ENCODE assay signal across 14 mouse cellular contexts in genomic region chr9:30833836-30834564, GRCm38 (mm10).
A peak's percentile ranks its signal among the peaks of the same experiment; 100 is the strongest.
DNase-seq lines count a peak whose midpoint lies in the region; ATAC-seq and TF ChIP-seq lines count a peak whose summit lies in the region.
"Had no signal": no experiment of that assay in that cellular context is flagged by ENCODE, and none has a peak within 500 bp of the region (broad histone marks: within the 10 kb centered on the region; RNA-seq: fewer than 3 reads in every experiment).

No protein-coding gene starts in this region.

- TF ChIP-seq POLR2A in embryonic fibroblast, embryonic 13.5 days (IDR thresholded peaks at IDR 0.05; ENCODE audit: low read depth, low read length): no peak

- H3K9ac ChIP-seq in kidney, postnatal 0 days (ENCODE audit: low read depth, low read length): no peak overlapping the region
- no peak overlapping the region for H3K9ac ChIP-seq in embryonic facial prominence, embryonic 11.5 days (replicated peaks; ENCODE audit: low read length)
- H3K9ac ChIP-seq in midbrain, embryonic 13.5 days (replicated peaks): no peak overlapping the region
- H3K9ac ChIP-seq: forebrain, embryonic 13.5 days; intestine, embryonic 15.5 days had no signal

- 48% methylated on average over 15 of the region's 15 CpGs for WGBS in kidney, postnatal 0 days
- WGBS in embryonic facial prominence, embryonic 11.5 days: 55% methylated on average over 15 of the region's 15 CpGs
- 92% methylated on average over 15 of the region's 15 CpGs for WGBS in midbrain, embryonic 13.5 days

- no peak overlapping the region for H3K27ac ChIP-seq in kidney, postnatal 0 days
- peak overlapping the region; percentile 83 for H3K27ac ChIP-seq in embryonic facial prominence, embryonic 11.5 days (replicated peaks; ENCODE audit: low read depth, low read length)
- H3K27ac ChIP-seq in embryonic fibroblast, embryonic 13.5 days (ENCODE audit: insufficient read depth, low read length): peak overlapping the region; percentile 27
- H3K27ac ChIP-seq in midbrain, embryonic 13.5 days: no peak overlapping the region
- H3K27ac ChIP-seq: forebrain, embryonic 13.5 days; intestine, embryonic 15.5 days; macrophage had no signal

- H3K36me3 ChIP-seq in kidney, postnatal 0 days (ENCODE audit: insufficient read depth, low read length): no peaks in the 10 kb centered on the region
- H3K36me3 ChIP-seq in embryonic facial prominence, embryonic 11.5 days (replicated peaks; ENCODE audit: control insufficient read depth, insufficient read depth, low read depth, low read length): no peaks in the 10 kb centered on the region
- H3K36me3 ChIP-seq in midbrain, embryonic 13.5 days: no peaks in the 10 kb centered on the region
- H3K36me3 ChIP-seq: intestine, embryonic 15.5 days had no signal

- no peaks in the 10 kb centered on the region for H3K9me3 ChIP-seq in kidney, postnatal 0 days (replicated peaks; ENCODE audit: low read length)
- no peaks in the 10 kb centered on the region for H3K9me3 ChIP-seq in embryonic facial prominence, embryonic 11.5 days (replicated peaks; ENCODE audit: control insufficient read depth, low read length)
- H3K9me3 ChIP-seq in midbrain, embryonic 13.5 days: no peaks in the 10 kb centered on the region
- H3K9me3 ChIP-seq: forebrain, embryonic 13.5 days; intestine, embryonic 15.5 days had no signal

- no peaks in the 10 kb centered on the region for H3K4me1 ChIP-seq in kidney, postnatal 0 days (replicated peaks; ENCODE audit: insufficient read depth, low read length)
- H3K4me1 ChIP-seq in embryonic facial prominence, embryonic 11.5 days (ENCODE audit: control insufficient read depth, insufficient read depth, low read length): 0 out of 2 replicates have a peak, but pooled peaks cover 3% of the 10 kb centered on the region
- H3K4me1 ChIP-seq in embryonic fibroblast, embryonic 13.5 days (ENCODE audit: control insufficient read depth, insufficient read depth, low read length): peaks cover 5% of the 10 kb centered on the region; the same call in 1 of the 2 replicates
- no peaks in the 10 kb centered on the region for H3K4me1 ChIP-seq in midbrain, embryonic 13.5 days (replicated peaks)
- H3K4me1 ChIP-seq: forebrain, embryonic 13.5 days; intestine, embryonic 15.5 days had no signal

- no peak overlapping the region for H3K4me3 ChIP-seq in kidney, postnatal 0 days (replicated peaks; ENCODE audit: low read depth, low read length)
- no peak overlapping the region for H3K4me3 ChIP-seq in embryonic facial prominence, embryonic 11.5 days (ENCODE audit: low read depth, low read length)
- no peak overlapping the region for H3K4me3 ChIP-seq in embryonic fibroblast, embryonic 13.5 days (ENCODE audit: insufficient read depth, low read length)
- no peak overlapping the region for H3K4me3 ChIP-seq in midbrain, embryonic 13.5 days (replicated peaks)
- H3K4me3 ChIP-seq: forebrain, embryonic 13.5 days; intestine, embryonic 15.5 days had no signal

- no peaks in the 10 kb centered on the region for H3K27me3 ChIP-seq in kidney, postnatal 0 days (ENCODE audit: insufficient read depth, low read length)
- H3K27me3 ChIP-seq in embryonic facial prominence, embryonic 11.5 days (ENCODE audit: control insufficient read depth, insufficient read depth, low read length): no peaks in the 10 kb centered on the region
- no peaks in the 10 kb centered on the region for H3K27me3 ChIP-seq in midbrain, embryonic 13.5 days
- H3K27me3 ChIP-seq: forebrain, embryonic 13.5 days; intestine, embryonic 15.5 days had no signal

- TF ChIP-seq CTCF in kidney, postnatal 0 days (IDR thresholded peaks at IDR 0.05; ENCODE audit: low read depth): no peak
- TF ChIP-seq CTCF in embryonic fibroblast, embryonic 13.5 days (IDR thresholded peaks at IDR 0.05; ENCODE audit: borderline replicate concordance, insufficient read depth, low read length): no peak

- ATAC-seq in kidney, postnatal 0 days (replicated peaks; ENCODE audit: low FRiP score, low read depth): no peak
- peak; percentile 57 for ATAC-seq in embryonic facial prominence, embryonic 11.5 days (replicated peaks; ENCODE audit: insufficient number of reproducible peaks, low FRiP score, low TSS enrichment, low read depth)
- no peak for ATAC-seq in midbrain, embryonic 13.5 days
- ATAC-seq: forebrain, embryonic 13.5 days; intestine, embryonic 15.5 days had no signal

- no peak overlapping the region; the same call in 1 of the 2 replicates for H3K4me2 ChIP-seq in kidney, postnatal 0 days (ENCODE audit: low read length)
- no peak overlapping the region for H3K4me2 ChIP-seq in embryonic facial prominence, embryonic 11.5 days (ENCODE audit: low read depth, low read length)
- H3K4me2 ChIP-seq in midbrain, embryonic 13.5 days (replicated peaks): no peak overlapping the region
- H3K4me2 ChIP-seq: forebrain, embryonic 13.5 days; intestine, embryonic 15.5 days had no signal

- peak; percentile 47 for DNase-seq in kidney, postnatal 0 days (ENCODE audit: low spot score)
- no peak for DNase-seq in kidney, adult 18-20 months
- DNase-seq in embryonic facial prominence, embryonic 11.5 days (ENCODE audit: low spot score): peak; percentile 57
- DNase-seq in lung, postnatal 10 days: peak; percentile 77
- no peak for DNase-seq in heart, adult 9 months (ENCODE audit: low spot score in 2 of 2)
- DNase-seq in c-Kit-positive CD71-positive TER-119-positive erythroid progenitor cells, embryonic 14.5 days (ENCODE audit: low spot score): no peak
- DNase-seq: cerebellum, postnatal 14 days; gastrocnemius, postnatal 14 days; right cerebral cortex, adult 18-20 months had no signal

Comparison
In these comparisons a context has a peak if more than half of its experiments do, and no peak if none do; other contexts are left out.
1. DNase-seq: peak in kidney, postnatal 0 days (single experiment), embryonic facial prominence, embryonic 11.5 days (single experiment) and lung, postnatal 10 days (single experiment); none in kidney, adult 18-20 months (single experiment), heart, adult 9 months (0 of 2) and c-Kit-positive CD71-positive TER-119-positive erythroid progenitor cells, embryonic 14.5 days (single experiment).
2. H3K27ac ChIP-seq: peak in embryonic facial prominence, embryonic 11.5 days (single experiment) and embryonic fibroblast, embryonic 13.5 days (single experiment); none in kidney, postnatal 0 days (single experiment) and midbrain, embryonic 13.5 days (single experiment).